10 mouse cellular contexts compared by ENCODE assay signal in genomic region chr7:57591249-57591577, GRCm38 (mm10).
DNase-seq lines count a peak whose midpoint lies in the region; ATAC-seq and TF ChIP-seq lines count a peak whose summit lies in the region.
"Had no signal": no experiment of that assay in that cellular context is flagged by ENCODE, and none has a peak within 500 bp of the region (broad histone marks: within the 10 kb centered on the region; RNA-seq: fewer than 3 reads in every experiment).

No protein-coding gene starts in this region.

- intact Hi-C loops in gastrocnemius, postnatal 14 days (cut with DNase I; ENCODE audit: low total_unique reads) = no loop called here
- intact Hi-C loops in gastrocnemius, postnatal 36 days (cut with DNase I) = no loop called here

- H3K4me1 ChIP-seq in E14TG2a.4 (replicated peaks; ENCODE audit: low read depth, low read length) = peaks cover 10% of the 10 kb centered on the region
- 0 out of 2 replicates have a peak, but pooled peaks cover 13% of the 10 kb centered on the region for H3K4me1 ChIP-seq in forebrain, postnatal 0 days (ENCODE audit: insufficient read depth)
- H3K4me1 ChIP-seq in liver, embryonic 13.5 days (replicated peaks) = no peaks in the 10 kb centered on the region; the same call in 1 of the 2 replicates

- H3K9ac ChIP-seq in forebrain, postnatal 0 days = peak overlapping the region; percentile 93
- no peak overlapping the region for H3K9ac ChIP-seq in liver, embryonic 13.5 days

- peak overlapping the region; percentile 90 for H3K4me3 ChIP-seq in E14TG2a.4 (replicated peaks; ENCODE audit: low read length)
- peak overlapping the region; percentile 91 for H3K4me3 ChIP-seq in forebrain, postnatal 0 days (ENCODE audit: low read depth, low read length)
- H3K4me3 ChIP-seq in liver, embryonic 13.5 days (replicated peaks) = peak overlapping the region; percentile 54
- H3K4me3 ChIP-seq: myocyte had no signal

- H3K9me3 ChIP-seq in E14TG2a.4 (ENCODE audit: low read length) = no peaks in the 10 kb centered on the region
- no peaks in the 10 kb centered on the region for H3K9me3 ChIP-seq in forebrain, postnatal 0 days (ENCODE audit: low read length)
- H3K9me3 ChIP-seq in liver, embryonic 13.5 days (replicated peaks) = no peaks in the 10 kb centered on the region

- no peak for TF ChIP-seq CTCF in E14TG2a.4 (conservative IDR thresholded peaks at IDR 0.05; ENCODE audit: low read length)
- no peak for TF ChIP-seq CTCF in forebrain, postnatal 0 days (IDR thresholded peaks at IDR 0.05; ENCODE audit: low read depth)

- no peaks in the 10 kb centered on the region for H3K36me3 ChIP-seq in E14TG2a.4 (ENCODE audit: insufficient read depth, low read length)
- H3K36me3 ChIP-seq in forebrain, postnatal 0 days (ENCODE audit: insufficient read depth) = 0 out of 2 replicates have a peak, but pooled peaks cover 3% of the 10 kb centered on the region
- H3K36me3 ChIP-seq in liver, embryonic 13.5 days = no peaks in the 10 kb centered on the region

- H3K27ac ChIP-seq in forebrain, postnatal 0 days (ENCODE audit: low read depth, low read length) = peak overlapping the region; percentile 95
- no peak overlapping the region for H3K27ac ChIP-seq in liver, embryonic 13.5 days

- DNase-seq in gastrocnemius, postnatal 14 days = peak; percentile 2
- no peak for DNase-seq in gastrocnemius, postnatal 36 days
- DNase-seq in forebrain, postnatal 0 days = no peak
- DNase-seq in liver, embryonic 13.5 days = no peak
- no peak for DNase-seq in frontal cortex, postnatal 10 days (ENCODE audit: low spot score in 2 of 2)
- no peak for DNase-seq in layer of hippocampus, adult 11-12 months (ENCODE audit: low spot score)

- H3K27me3 ChIP-seq in E14TG2a.4 (ENCODE audit: insufficient read depth, low read length) = peaks cover 24% of the 10 kb centered on the region
- no peaks in the 10 kb centered on the region for H3K27me3 ChIP-seq in forebrain, postnatal 0 days (ENCODE audit: insufficient read depth, low read length)
- peaks cover 36% of the 10 kb centered on the region for H3K27me3 ChIP-seq in liver, embryonic 13.5 days
- H3K27me3 ChIP-seq: CH12.LX had no signal

- peak overlapping the region; percentile 80 for H3K4me2 ChIP-seq in forebrain, postnatal 0 days (ENCODE audit: low read depth)
- peak overlapping the region; percentile 65 for H3K4me2 ChIP-seq in liver, embryonic 13.5 days

- ATAC-seq in forebrain, postnatal 0 days = peak; percentile 77
- ATAC-seq in liver, embryonic 13.5 days (ENCODE audit: low read depth) = peak; percentile 23; the same call in 1 of the 2 replicates
- no peak for ATAC-seq in monocyte, adult 5-6 weeks (replicated peaks; ENCODE audit: insufficient number of reproducible peaks, low FRiP score, low TSS enrichment, poor library complexity, severe bottlenecking)

- WGBS in forebrain, postnatal 0 days = under 1% methylated on average over 30 of the region's 34 CpGs
- 0% methylated on average over 26 of the region's 34 CpGs for WGBS in liver, embryonic 13.5 days (ENCODE audit: insufficient replicate concordance)
